Mouse (Mus musculus) NIH3T3 (cell line): Measurements from ENCODE around the gene Fsd1.
A peak's percentile ranks its signal among the peaks of the same experiment; 100 is the strongest.

Source experiments
- DNase-seq: peaks from one replicate; pipeline ENCODE4 v3.0.0-alpha.2; 2012; ENCODE audit warnings: low read depth

Gene Fsd1

DNA sequence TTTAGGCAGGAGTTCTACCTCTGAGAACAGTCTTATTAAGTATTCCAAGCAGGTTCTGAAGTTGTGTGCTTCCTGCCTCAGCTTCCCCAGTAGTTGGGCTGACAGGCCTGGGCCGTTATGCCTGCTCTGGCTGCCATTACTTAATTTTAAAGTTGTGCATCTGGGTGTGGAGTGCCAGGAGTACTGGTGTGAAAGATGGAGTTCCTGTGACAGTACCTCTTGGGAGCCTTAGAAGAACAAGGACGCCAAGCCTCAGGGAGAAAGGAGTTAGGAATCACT lies 23.6 kb downstream of the Fsd1 start:
- no peak for DNase-seq

DNA sequence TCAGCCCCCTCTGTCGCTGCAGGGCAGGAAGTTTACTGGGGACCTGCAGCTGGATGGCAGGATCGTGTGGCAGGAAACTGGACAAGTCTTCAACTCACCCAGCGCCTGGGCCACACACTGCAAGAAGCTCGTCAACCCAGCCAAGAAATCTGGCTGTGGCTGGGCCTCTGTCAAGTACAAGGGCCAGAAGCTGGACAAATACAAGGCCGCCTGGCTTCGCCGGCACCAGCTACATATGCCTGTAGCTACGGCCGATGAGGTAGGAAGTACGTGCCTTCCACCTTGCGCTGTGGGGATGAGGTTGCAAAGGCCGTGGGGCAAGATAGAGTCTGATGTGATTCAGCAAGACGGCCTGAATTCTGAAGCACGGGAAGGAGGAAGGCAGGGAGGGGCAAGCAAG lies 23.9 kb downstream of the Fsd1 start:
- DNase-seq = no peak

DNA sequence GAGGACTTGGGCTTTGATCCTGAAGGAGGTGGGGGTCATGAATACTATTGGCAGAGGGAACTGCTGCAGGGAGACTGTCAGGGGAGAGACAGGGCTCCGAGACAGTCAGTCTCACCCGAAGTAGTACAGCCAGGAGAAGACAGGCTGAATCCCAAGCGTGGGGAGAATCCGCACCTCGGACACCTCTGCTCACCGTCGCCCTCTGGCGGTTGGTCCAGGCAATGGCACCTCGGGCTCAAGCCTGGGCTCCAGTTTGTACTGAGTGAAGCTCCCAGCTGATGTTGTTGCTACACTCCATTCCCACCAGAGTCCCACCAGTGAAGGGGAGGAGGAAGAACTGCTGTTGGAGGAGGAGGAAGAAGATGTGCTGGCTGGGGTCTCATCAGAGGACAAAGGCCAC lies 24.4 kb downstream of the Fsd1 start:
- peak; percentile 89 for DNase-seq

- no peak for DNase-seq
Measured at GRCm38 (mm10) chr17:56011441-56011840, 25.1 kb downstream of the Fsd1 start.

DNA sequence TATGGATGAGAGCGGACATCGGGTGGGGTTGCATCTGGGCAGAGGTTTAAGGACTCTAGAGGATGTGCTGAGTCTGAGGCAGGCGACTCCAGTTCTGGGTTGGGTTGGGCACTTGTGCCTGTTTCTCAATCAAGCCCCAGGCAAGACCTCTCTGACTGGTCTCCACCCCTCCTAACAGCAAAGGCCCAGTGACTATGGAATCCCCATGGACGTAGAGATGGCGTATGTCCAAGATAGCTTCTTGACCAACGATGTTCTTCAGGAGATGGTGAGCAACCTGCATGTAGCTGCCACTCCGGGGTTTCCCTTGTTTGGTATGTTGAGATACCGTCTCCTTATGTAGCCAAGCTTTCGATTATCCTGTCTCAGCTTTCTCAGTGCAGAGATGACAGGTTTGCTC lies 29.0 kb downstream of the Fsd1 start:
- DNase-seq = peak; percentile 58

DNA sequence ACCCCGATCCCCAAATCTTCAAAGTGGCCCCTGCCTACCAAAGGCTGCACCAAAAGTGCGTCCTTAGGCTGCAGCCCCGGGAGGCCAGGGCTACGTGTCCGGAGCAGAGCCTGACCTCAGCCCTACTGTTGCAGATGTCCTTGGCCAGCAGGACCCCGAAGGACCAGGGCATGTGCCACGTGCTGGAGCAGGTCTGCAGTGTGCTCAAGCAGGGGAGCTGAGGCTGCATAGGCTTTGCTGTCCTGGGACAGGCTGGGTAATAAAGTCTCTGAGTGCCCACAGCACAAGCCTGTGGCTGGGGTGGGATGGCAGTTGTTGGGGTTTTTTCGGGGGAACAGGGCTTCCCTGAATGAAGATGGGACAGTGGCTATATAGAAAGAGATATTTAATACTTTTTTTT lies 30.1 kb downstream of the Fsd1 start:
- no peak for DNase-seq

DNA sequence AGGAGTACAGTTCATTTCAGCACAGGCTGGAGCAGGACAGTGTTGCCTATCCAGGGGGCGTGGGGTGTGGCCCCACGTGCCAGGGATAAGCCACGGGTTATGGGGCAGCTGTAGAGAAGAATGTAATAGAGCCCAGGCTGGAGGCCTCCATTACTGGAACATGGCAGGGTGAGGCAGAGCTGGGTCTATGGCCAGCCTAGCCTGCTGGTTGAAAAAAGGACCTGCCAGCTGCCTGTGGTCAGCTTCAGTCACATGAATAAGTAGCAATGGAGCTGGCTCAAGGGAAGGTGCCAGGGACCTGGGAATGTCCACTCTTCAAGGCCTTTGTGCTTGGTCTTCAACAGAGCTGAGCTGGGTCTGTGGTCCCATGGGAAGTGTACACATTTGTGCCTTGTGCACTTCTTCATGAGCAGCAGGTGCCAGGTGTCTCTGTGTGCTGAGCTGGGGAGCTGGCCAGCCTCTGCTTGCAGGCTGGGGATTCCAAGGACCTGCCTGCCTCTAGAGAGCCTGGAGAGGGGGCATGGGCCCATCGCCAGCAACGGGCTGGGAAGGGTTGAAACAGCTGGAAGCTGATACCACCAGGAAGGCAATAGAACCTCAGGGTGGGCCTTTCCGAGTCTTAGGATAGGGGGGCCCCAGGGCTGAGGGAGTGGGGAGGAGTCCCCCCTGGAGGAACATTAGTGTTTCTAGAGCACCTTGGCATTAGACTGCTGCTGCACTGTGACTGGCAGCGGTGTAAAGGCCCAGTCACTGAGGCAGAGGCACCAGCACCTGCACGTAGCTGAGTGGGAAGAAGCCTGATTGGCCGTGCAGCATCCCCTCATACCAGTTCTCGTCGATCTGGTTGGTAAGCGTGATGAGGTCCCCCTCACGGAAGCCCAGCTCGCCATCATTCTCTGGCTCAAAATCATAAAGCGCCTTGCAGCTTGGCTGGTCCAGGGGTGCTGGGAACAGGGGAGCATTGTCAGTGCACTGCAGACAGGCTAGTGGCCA lies 30.8 kb downstream of the Fsd1 start:
- DNase-seq = no peak

- no peak for DNase-seq
Measured at GRCm38 (mm10) chr17:56017848-56018247, 31.5 kb downstream of the Fsd1 start.

DNA sequence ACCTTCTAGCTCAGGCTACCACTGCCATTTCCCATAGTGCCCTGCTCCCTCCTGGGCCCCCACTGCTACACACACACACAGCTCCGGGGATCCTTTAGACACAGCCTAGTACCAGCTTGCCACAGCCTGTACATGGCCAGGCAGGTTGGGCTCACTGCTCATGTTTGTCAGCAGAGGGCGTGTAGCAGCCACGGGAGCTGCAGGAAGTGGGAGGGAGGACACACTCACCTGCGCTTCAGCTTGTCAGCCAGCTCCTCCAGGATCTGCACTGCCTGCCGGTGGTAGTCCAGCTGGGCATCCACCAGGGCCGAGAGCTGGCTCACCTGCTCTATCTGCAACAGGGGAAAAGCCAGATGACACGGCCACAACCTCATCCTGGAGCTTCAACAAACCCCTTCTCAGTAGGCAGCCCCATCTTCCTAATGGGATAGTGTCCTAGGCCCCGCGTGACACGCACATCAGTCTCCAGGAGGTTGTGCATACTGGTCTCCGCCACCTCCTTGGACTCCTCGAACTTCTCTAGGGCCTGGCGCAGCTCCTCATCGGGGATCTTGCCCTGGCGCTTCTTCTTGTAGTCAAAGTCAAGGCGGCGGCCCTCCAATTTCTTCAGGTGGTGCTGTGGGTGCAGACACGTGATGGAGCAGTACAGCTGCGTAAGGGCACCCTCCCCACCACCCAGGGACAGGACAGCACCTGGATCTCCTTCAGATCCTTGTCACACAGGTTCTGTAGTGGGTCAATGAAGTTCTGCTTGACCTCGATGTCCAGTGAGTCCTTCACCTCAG lies 32.2 kb downstream of the Fsd1 start:
- DNase-seq = peak; percentile 61

GRCm38 (mm10) chr17:56020400-56021084 lies 34.2 kb downstream of the Fsd1 start:
- no peak for DNase-seq

GRCm38 (mm10) chr17:56021161-56021910 lies 35.0 kb downstream of the Fsd1 start:
- DNase-seq = no peak

DNA sequence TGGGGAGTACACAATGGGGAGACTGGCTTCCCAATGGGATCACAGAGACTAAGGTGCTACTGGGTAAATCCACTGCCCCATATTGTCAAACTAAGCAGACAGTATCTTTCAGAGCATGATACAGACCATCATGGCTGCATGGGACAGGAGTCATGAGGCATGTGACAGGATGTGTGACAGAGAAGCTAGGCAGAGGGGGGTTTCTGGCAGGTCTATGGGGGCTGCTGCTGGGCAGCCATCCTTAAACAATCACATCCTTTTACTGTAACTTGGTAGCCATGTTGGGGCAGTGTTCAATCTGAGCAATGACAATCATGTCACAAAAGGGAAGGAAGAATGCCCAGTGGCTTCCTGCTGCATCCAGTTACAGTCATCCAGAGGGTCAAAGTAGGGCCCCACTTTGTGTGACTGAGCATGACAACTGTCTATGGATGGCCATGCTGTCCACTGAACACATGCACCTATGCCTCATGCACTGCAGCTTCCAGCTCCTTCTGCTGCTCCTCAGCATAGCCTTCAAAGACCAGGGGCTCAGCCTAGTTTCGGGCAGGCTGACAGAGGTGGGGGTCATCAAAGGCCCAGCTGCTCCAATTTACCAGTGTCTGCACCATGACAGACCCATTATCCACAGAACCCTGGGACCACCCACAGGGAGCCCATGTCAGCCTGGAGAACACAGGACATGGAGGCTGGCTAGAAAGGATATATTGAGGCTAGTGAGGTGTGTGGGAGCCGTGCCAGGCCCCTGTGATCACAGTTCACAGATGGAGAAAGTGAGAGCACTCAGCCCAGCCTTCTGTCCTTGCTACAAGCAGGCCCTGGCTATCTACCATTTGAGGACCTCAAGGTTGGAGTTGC lies 36.1 kb downstream of the Fsd1 start:
- no peak for DNase-seq

DNA sequence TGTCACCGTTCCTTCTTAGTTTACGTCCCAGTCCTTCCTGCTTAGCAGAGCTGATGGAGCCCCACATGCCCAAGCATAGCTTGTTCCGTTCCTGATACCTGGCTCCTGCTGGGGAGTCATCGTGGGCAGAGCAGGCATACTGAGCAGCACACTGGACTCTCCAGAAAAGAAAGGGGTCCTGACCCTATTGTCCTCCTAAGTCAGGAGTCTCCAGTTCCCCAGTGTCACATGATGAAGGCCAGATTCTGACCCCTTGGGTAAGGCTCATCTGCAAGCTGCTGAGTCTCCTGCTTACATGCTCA lies 36.6 kb downstream of the Fsd1 start:
- DNase-seq = no peak

- DNase-seq = no peak
Measured at GRCm38 (mm10) chr17:56023386-56023785, 37.1 kb downstream of the Fsd1 start.

- peak; percentile 80 for DNase-seq
Measured at GRCm38 (mm10) chr17:56024476-56024875, 38.2 kb downstream of the Fsd1 start.

DNA sequence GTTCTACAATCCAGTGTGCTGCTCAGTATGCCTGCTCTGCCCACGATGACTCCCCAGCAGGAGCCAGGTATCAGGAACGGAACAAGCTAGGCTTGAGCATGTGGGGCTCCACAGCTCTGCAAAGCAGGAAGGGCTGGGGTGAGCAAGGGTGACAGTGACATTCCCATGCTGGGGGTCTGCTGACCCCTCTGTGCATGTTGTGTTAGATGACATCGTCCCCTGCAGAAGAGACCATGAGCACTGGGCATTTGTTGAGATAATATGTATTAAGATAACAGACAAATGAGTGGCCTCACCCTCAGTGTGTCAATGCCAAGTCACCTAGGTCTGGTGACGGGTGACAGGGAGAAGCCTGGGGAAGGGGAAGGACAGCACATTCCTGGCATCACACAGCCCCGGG lies 38.6 kb downstream of the Fsd1 start:
- DNase-seq = no peak

DNA sequence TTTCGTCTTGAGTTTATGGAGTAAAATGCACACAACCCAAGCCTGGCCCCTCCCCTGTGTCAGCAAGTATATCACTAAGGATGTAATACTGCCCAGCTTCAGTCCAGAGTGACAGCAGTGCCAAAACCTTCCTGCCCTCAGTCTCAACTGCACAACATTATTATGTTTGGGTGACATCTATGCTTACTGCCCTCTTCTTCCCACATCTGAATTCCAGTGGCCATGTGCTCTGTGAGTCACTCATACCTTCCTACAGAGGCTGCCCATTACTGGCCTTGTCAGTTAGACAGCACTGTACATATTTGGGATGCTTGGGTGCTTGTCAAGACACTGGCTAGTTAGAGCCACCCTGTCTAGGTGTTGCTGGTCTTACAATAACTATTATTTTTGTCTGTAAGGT lies 40.0 kb downstream of the Fsd1 start:
- peak; percentile 71 for DNase-seq

GRCm38 (mm10) chr17:56026881-56027280 lies 40.6 kb downstream of the Fsd1 start:
- no peak for DNase-seq

DNA sequence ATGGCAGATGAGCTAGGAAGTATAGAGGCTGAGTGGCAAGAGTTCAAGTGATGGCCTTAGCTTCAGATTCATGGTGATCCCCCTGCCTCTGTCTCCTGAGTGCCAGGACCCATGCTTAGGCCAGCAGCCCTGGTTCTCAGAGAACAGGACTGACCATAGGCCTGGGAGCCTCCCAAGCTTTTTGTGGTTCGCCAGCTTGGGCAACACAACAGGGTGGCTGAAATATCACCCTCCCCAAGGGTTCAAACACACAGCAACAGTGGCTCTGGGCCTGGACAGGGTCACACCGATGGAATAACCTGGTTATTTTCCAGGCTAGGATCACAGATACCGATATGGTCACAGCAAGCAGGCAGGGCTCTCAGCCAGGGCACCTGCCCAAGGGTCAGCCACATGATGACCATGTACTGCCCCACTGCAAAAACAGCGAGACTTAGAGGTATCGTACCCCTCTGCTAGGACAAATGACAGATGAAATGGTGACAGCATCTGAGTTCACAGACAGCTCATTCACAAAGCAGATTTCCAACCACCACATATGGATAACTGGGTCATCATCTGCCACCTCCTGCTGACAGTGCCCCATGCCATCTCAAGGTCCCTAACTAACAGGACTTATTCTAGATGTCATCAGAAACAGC lies 41.6 kb downstream of the Fsd1 start:
- DNase-seq = no peak

- no peak for DNase-seq
Measured at GRCm38 (mm10) chr17:56030238-56030870, 44.0 kb downstream of the Fsd1 start.
